Mouse (Mus musculus): ENCODE results near the gene Olfr601. TPM values are rescaled to one million over a fixed set of nuclear protein-coding genes. Genes with fewer than 3 reads are reported as not detected.

Olfr601 gene
- polyA plus RNA-seq, 1 experiment from 2014 or later, result not detected

Other genes with a start within 250 kb of the Olfr601 start
- gene Olfr586, start 237.0 kb downstream of the Olfr601 start, polyA plus RNA-seq (2014; fragmentation: Nextera tagmentation; extraction: Ambion mirVana), result not detected in 2 replicates
- not detected in 2 replicates for gene Olfr588-ps1, start 221.8 kb downstream of the Olfr601 start, polyA plus RNA-seq (2014; fragmentation: Nextera tagmentation; extraction: Ambion mirVana)
- not detected in 2 replicates for gene Olfr589, start 206.3 kb downstream of the Olfr601 start, polyA plus RNA-seq (2014; fragmentation: Nextera tagmentation; extraction: Ambion mirVana)
- not detected in 2 replicates for gene Olfr591, start 184.3 kb downstream of the Olfr601 start, polyA plus RNA-seq (2014; fragmentation: Nextera tagmentation; extraction: Ambion mirVana)
- gene Olfr592, start 177.9 kb downstream of the Olfr601 start, polyA plus RNA-seq (2014; fragmentation: Nextera tagmentation; extraction: Ambion mirVana), result not detected in 2 replicates
- gene Olfr593, start 150.8 kb downstream of the Olfr601 start, polyA plus RNA-seq (2014; fragmentation: Nextera tagmentation; extraction: Ambion mirVana), result not detected in 2 replicates
- not detected in 2 replicates for gene Olfr594, start 145.7 kb downstream of the Olfr601 start, polyA plus RNA-seq (2014; fragmentation: Nextera tagmentation; extraction: Ambion mirVana)
- gene Usp17ld, start 110.2 kb downstream of the Olfr601 start, polyA plus RNA-seq (2014; fragmentation: Nextera tagmentation; extraction: Ambion mirVana), result not detected in 2 replicates
- gene Olfr596, start 57.0 kb downstream of the Olfr601 start, polyA plus RNA-seq (2014; fragmentation: Nextera tagmentation; extraction: Ambion mirVana), result not detected in 2 replicates
- not detected in 2 replicates for gene Olfr597, start 46.3 kb downstream of the Olfr601 start, polyA plus RNA-seq (2014; fragmentation: Nextera tagmentation; extraction: Ambion mirVana)
- not detected in 2 replicates for gene Olfr598, start 39.1 kb downstream of the Olfr601 start, polyA plus RNA-seq (2014; fragmentation: Nextera tagmentation; extraction: Ambion mirVana)
- gene Olfr599, start 26.7 kb downstream of the Olfr601 start, polyA plus RNA-seq (2014; fragmentation: Nextera tagmentation; extraction: Ambion mirVana), result not detected in 2 replicates
- gene Olfr600, start 13.0 kb downstream of the Olfr601 start, polyA plus RNA-seq (2014; fragmentation: Nextera tagmentation; extraction: Ambion mirVana), result not detected in 2 replicates
- gene Olfr603, start 23.5 kb upstream of the Olfr601 start, polyA plus RNA-seq (2014; fragmentation: Nextera tagmentation; extraction: Ambion mirVana), result not detected in 2 replicates
- gene Usp17lc, start 52.4 kb upstream of the Olfr601 start, polyA plus RNA-seq (2014; fragmentation: Nextera tagmentation; extraction: Ambion mirVana), result not detected in 2 replicates
- not detected in 2 replicates for gene Olfr605, start 82.8 kb upstream of the Olfr601 start, polyA plus RNA-seq (2014; fragmentation: Nextera tagmentation; extraction: Ambion mirVana)
- not detected in 2 replicates for gene Olfr606, start 86.4 kb upstream of the Olfr601 start, polyA plus RNA-seq (2014; fragmentation: Nextera tagmentation; extraction: Ambion mirVana)
- not detected in 2 replicates for gene Olfr607, start 101.5 kb upstream of the Olfr601 start, polyA plus RNA-seq (2014; fragmentation: Nextera tagmentation; extraction: Ambion mirVana)
- gene Olfr608, start 107.2 kb upstream of the Olfr601 start, polyA plus RNA-seq (2014; fragmentation: Nextera tagmentation; extraction: Ambion mirVana), result not detected in 2 replicates
- gene Olfr609, start 135.4 kb upstream of the Olfr601 start, polyA plus RNA-seq (2014; fragmentation: Nextera tagmentation; extraction: Ambion mirVana), result not detected in 2 replicates
- gene Olfr610, start 149.5 kb upstream of the Olfr601 start, polyA plus RNA-seq (2014; fragmentation: Nextera tagmentation; extraction: Ambion mirVana), result not detected in 2 replicates
- gene Olfr611, start 158.2 kb upstream of the Olfr601 start, polyA plus RNA-seq (2014; fragmentation: Nextera tagmentation; extraction: Ambion mirVana), result not detected in 2 replicates
- not detected in 2 replicates for gene Olfr612, start 180.1 kb upstream of the Olfr601 start, polyA plus RNA-seq (2014; fragmentation: Nextera tagmentation; extraction: Ambion mirVana)
- not detected in 2 replicates for gene Olfr613, start 185.4 kb upstream of the Olfr601 start, polyA plus RNA-seq (2014; fragmentation: Nextera tagmentation; extraction: Ambion mirVana)
- not detected in 2 replicates for gene Olfr615, start 193.4 kb upstream of the Olfr601 start, polyA plus RNA-seq (2014; fragmentation: Nextera tagmentation; extraction: Ambion mirVana)
- gene Olfr616, start 206.5 kb upstream of the Olfr601 start, polyA plus RNA-seq (2014; fragmentation: Nextera tagmentation; extraction: Ambion mirVana), result not detected in 2 replicates
- not detected in 2 replicates for gene Olfr617, start 210.4 kb upstream of the Olfr601 start, polyA plus RNA-seq (2014; fragmentation: Nextera tagmentation; extraction: Ambion mirVana)
- not detected in 2 replicates for gene Olfr618, start 227.4 kb upstream of the Olfr601 start, polyA plus RNA-seq (2014; fragmentation: Nextera tagmentation; extraction: Ambion mirVana)
- not detected in 2 replicates for gene Olfr619, start 237.9 kb upstream of the Olfr601 start, polyA plus RNA-seq (2014; fragmentation: Nextera tagmentation; extraction: Ambion mirVana)
- gene Olfr620, start 249.9 kb upstream of the Olfr601 start, polyA plus RNA-seq (2014; fragmentation: Nextera tagmentation; extraction: Ambion mirVana), result not detected in 2 replicates